Mouse (Mus musculus) heart, embryonic 16.5 days (tissue): ENCODE measurements around the gene Tgfb3. TPM values are rescaled to one million over a fixed set of nuclear protein-coding genes. Genes with fewer than 3 reads are reported as not detected.

ENCODE experiments used
- ATAC-seq: fragments of 200-750 bp; cut with Nextera tagmentation; replicated peaks from 2 replicates; pipeline ENCODE4 v1.8.0; 2017; ENCODE audit warnings: moderate number of reproducible peaks; ENCODE audit not compliant: insufficient read depth, low FRiP score; ENCODE audit errors: extremely low read depth
- H3K27ac ChIP-seq: fragments of 300-500 bp; sonication (generic); 2 replicates; pipeline ENCODE4 v1.5.1; 2014; ENCODE audit warnings: mild to moderate bottlenecking, low read length, control low read depth, moderate library complexity
- H3K27me3 ChIP-seq: fragments of 300-500 bp; sonication (generic); 2 replicates; pipeline ENCODE4 v1.6.1; 2014; ENCODE audit warnings: low read length, mixed read lengths; ENCODE audit not compliant: control insufficient read depth, insufficient read depth
- H3K36me3 ChIP-seq: fragments of 300-500 bp; sonication (generic); 2 replicates; pipeline ENCODE4 v1.6.1; 2014; ENCODE audit not compliant: control insufficient read depth, insufficient read depth
- H3K4me1 ChIP-seq: fragments of 300-500 bp; sonication (generic); 2 replicates; pipeline ENCODE4 v1.6.1; 2014; ENCODE audit warnings: low read length, mixed read lengths; ENCODE audit not compliant: control insufficient read depth, insufficient read depth
- H3K4me2 ChIP-seq: fragments of 300-500 bp; sonication (generic); 2 replicates; pipeline ENCODE4 v1.6.1; 2014; ENCODE audit warnings: low read depth, mild to moderate bottlenecking, control low read depth, low read length
- H3K4me3 ChIP-seq: fragments of 300-500 bp; sonication (generic); 2 replicates; pipeline ENCODE4 v1.5.1; 2014; ENCODE audit warnings: mild to moderate bottlenecking, control low read depth, low read length
- H3K9ac ChIP-seq: fragments of 300-500 bp; sonication (generic); 2 replicates; pipeline ENCODE4 v1.6.1; 2014; ENCODE audit warnings: low read length, control low read depth
- H3K9me3 ChIP-seq: fragments of 300-500 bp; sonication (generic); replicated peaks from 2 replicates; pipeline ENCODE4 v1.6.1; 2016; ENCODE audit warnings: low read length; ENCODE audit not compliant: control insufficient read depth
- WGBS: fragments of 180-500 bp; shearing (Covaris S2); extraction: QIAGEN DNeasy Blood & Tissue Kit; methylation state at CpG from one replicate; pipeline ENCODE4 v1.1.7; 2014; 5-methylcytosine and 5-hydroxymethylcytosine counted together
- polyA plus RNA-seq: library from polyadenylated mRNA; unstranded; fragments of >200 nt; fragmentation: Nextera tagmentation; extraction: Ambion mirVana; gene quantifications from 2 replicates; pipeline ENCODE4 v1.2.1, GENCODE M21; 2015

The Tgfb3 gene
- polyA plus RNA-seq, 1 experiment from 2014 or later, result 23.9 TPM

GRCm38 (mm10) chr12:86035586-86035985 is 43.3 kb downstream of the Tgfb3 start:
- H3K9ac ChIP-seq, result no peak overlapping the region
- ATAC-seq, result no peak
- no peak overlapping the region for H3K27ac ChIP-seq
- peaks cover 18% of the 10 kb centered on the region for H3K4me1 ChIP-seq
- H3K9me3 ChIP-seq, result no peaks in the 10 kb centered on the region
- no peak overlapping the region for H3K4me3 ChIP-seq
- H3K36me3 ChIP-seq, result no peaks in the 10 kb centered on the region
- H3K27me3 ChIP-seq, result no peaks in the 10 kb centered on the region
- no peak overlapping the region for H3K4me2 ChIP-seq

- no peaks in the 10 kb centered on the region for H3K27me3 ChIP-seq
- peaks cover 24% of the 10 kb centered on the region for H3K4me1 ChIP-seq
- no peaks in the 10 kb centered on the region for H3K36me3 ChIP-seq
- no peak for ATAC-seq
- H3K9me3 ChIP-seq, result no peaks in the 10 kb centered on the region
- 65% methylated on average over 5 of the region's 5 CpGs for WGBS
- no peak overlapping the region for H3K9ac ChIP-seq
- no peak overlapping the region for H3K4me2 ChIP-seq
- no peak overlapping the region for H3K27ac ChIP-seq
- H3K4me3 ChIP-seq, result no peak overlapping the region
These were observed 47.9 kb downstream of the Tgfb3 start for GRCm38 (mm10) chr12:86030932-86031331.

DNA sequence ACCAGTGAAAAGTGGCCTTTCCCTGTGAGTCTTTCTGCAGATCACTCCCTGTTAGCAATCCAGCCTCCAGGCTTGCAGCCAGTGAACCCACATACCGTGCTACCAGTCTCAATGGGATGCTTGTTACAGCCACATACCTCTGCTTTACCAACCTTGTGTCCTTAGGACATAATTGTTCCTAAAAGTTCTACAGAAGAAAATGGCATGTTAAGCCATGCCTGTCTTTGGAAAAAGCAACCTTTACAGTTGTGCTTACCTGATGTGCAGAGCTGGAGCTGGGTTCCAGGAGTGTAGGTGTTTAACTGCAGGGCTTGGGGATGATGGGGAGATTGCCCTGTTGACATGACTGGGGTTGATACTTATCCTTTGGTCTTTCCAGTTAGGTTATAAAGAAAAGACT is 51.1 kb downstream of the Tgfb3 start:
- no peak overlapping the region for H3K9ac ChIP-seq
- H3K4me3 ChIP-seq, result no peak overlapping the region
- no peaks in the 10 kb centered on the region for H3K9me3 ChIP-seq
- ATAC-seq, result no peak
- H3K27me3 ChIP-seq, result no peaks in the 10 kb centered on the region
- no peak overlapping the region for H3K27ac ChIP-seq
- peaks cover 28% of the 10 kb centered on the region for H3K4me1 ChIP-seq
- H3K36me3 ChIP-seq, result no peaks in the 10 kb centered on the region
- WGBS, result 73% methylated on average over 1 of the region's 1 CpGs
- H3K4me2 ChIP-seq, result no peak overlapping the region

GRCm38 (mm10) chr12:86027000-86027399 is 51.8 kb downstream of the Tgfb3 start:
- WGBS, result 38% methylated on average over 5 of the region's 5 CpGs
- H3K4me1 ChIP-seq, result peaks cover 25% of the 10 kb centered on the region

DNA sequence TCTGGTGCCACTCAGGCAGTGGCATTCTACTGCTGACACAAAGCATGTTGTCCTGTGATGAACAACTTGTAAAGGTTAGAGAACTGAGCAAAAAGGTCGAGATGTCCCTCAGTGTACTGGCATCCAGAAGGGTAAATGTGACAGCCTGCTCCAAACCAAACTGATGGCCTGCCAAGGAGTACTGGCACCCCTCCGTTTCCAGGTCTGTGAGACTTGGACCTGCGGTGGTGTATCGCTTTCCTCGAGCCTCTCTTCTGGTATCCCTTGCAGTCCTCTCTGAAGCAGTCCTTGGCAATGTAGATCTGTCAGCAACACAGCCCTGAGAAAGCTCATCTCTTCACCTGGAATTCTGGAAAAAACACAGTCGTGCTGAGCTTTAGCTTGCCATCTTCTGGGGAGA is 53.4 kb downstream of the Tgfb3 start:
- H3K27ac ChIP-seq, result no peak overlapping the region
- H3K9me3 ChIP-seq, result no peaks in the 10 kb centered on the region
- H3K27me3 ChIP-seq, result no peaks in the 10 kb centered on the region
- WGBS, result 91% methylated on average over 6 of the region's 6 CpGs
- H3K36me3 ChIP-seq, result no peaks in the 10 kb centered on the region
- no peak overlapping the region for H3K4me2 ChIP-seq
- no peak for ATAC-seq
- H3K4me3 ChIP-seq, result no peak overlapping the region
- no peak overlapping the region for H3K9ac ChIP-seq
- H3K4me1 ChIP-seq, result peaks cover 25% of the 10 kb centered on the region

More at GRCm38 (mm10) chr12:86027000-86027399, 51.8 kb downstream of the Tgfb3 start:
- no peaks in the 10 kb centered on the region for H3K9me3 ChIP-seq
- H3K9ac ChIP-seq, result no peak overlapping the region
- H3K27me3 ChIP-seq, result no peaks in the 10 kb centered on the region
- no peaks in the 10 kb centered on the region for H3K36me3 ChIP-seq
- H3K4me2 ChIP-seq, result no peak overlapping the region; the same call in 1 of the 2 replicates
- no peak overlapping the region for H3K27ac ChIP-seq
- no peak overlapping the region for H3K4me3 ChIP-seq
- no peak; the same call in 1 of the 2 replicates for ATAC-seq

DNA sequence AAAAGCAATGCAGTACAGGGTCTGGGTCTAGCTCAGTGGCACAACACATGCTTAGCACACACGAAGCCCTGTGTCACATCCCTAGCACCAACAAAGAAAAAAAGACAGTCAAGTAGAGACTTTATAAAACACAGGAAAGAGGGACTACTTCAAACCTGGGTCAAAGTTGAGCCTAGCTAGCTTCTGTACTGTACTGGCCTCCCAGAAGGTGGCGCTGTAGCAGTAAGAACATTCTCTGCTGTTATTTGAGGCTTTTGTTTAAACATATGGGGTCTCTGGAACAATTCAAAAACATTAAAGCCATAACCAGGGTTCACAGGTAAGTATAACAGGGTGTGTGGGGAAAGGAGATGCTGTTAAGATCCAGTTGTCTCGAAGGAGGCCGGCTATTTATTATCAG is 54.4 kb downstream of the Tgfb3 start:
- Histone ChIP-seq H3K27me3 (no peaks in the 10 kb centered on the region), H3K4me2 (no peak overlapping the region), H3K9ac (no peak overlapping the region), H3K4me1 (peaks cover 22% of the 10 kb centered on the region), H3K36me3 (no peaks in the 10 kb centered on the region), H3K4me3 (no peak overlapping the region), H3K9me3 (no peaks in the 10 kb centered on the region), H3K27ac (no peak overlapping the region)
- no peak for ATAC-seq
- 68% methylated on average over 4 of the region's 4 CpGs for WGBS

DNA sequence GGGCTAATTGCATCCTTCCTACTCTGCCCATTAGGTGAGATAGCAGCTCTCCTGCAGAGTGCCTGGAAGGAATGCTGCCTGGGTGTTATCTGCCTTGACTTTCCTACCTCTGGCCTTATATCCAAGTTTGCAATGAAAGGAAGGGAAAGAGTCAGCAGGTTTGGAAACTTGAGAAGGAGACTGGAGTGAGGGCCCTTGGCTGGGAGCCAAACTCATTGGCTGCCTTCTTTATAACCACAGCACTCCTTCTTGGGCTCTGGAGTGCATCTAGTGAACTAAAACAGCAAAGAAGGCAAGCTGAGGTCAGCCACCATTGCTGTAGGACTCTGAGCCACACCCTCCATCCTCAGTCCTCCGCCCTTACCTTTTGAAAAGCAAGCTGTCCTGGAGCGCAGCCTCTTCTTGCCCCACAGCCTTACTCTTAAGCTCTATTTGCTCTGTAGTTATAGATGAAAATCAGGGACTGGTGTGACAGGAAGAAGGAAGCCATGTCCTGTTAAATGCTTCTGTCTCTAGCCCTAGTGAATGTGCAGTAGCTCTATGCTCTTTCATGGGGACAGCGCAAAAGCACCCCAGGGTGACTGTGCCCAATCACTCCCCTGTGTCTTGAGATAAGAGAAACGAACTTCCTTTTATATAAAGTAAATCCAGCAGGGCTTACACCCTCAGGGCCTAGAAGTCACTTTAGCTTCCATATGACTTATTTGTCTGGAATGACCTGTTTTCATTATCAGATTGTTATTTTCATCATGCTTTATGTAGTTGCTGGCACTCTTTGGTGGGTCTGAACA is 55.6 kb downstream of the Tgfb3 start:
- H3K4me2 ChIP-seq, result no peak overlapping the region
- 72% methylated on average over 4 of the region's 4 CpGs for WGBS
- H3K27me3 ChIP-seq, result no peaks in the 10 kb centered on the region
- peak overlapping the region; percentile 10 for H3K27ac ChIP-seq
- H3K4me3 ChIP-seq, result no peak overlapping the region
- no peaks in the 10 kb centered on the region for H3K9me3 ChIP-seq
- peaks cover 22% of the 10 kb centered on the region for H3K4me1 ChIP-seq
- ATAC-seq, result 0 out of 2 replicates have a peak, but pooled peaks have one; percentile 38
- no peak overlapping the region for H3K9ac ChIP-seq
- H3K36me3 ChIP-seq, result no peaks in the 10 kb centered on the region

DNA sequence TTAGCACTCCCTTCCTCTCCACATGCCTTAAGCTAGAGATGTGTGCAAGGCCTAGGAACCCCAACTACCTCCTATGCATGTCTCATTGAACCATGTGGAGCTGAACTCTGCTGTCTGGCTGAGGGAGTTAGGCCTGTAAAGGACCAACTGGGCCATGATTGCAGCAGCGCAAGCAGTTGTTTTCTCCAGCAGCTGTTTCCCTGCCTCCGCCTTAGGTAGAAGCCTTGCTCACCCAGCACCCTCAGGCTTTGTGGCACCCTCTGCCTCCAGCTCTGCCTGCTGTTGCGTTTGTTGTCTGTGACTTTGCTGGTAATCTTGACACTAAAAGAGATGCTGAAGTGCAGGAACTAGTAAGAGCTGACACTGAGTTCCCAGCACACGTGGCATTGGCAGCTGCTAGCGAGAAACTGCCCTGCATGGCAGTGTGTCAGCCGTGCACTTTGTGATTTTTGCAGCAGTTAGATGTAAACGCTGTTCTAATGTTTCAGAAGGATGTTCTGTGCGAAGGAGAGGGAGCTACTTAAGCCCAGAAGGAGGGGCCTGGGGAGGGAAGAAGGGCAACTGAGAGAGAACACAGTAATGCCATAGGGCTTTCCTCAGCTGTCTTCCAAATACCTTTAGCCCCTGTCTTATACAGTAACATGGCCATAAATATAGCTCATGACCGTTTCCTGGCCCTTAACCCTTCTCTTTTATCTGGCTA is 56.4 kb downstream of the Tgfb3 start:
- no peak overlapping the region for H3K9ac ChIP-seq
- H3K27ac ChIP-seq, result peak overlapping the region; percentile 21; the same call in 1 of the 2 replicates
- H3K9me3 ChIP-seq, result no peaks in the 10 kb centered on the region
- H3K27me3 ChIP-seq, result no peaks in the 10 kb centered on the region
- ATAC-seq, result no peak; the same call in 1 of the 2 replicates
- H3K36me3 ChIP-seq, result no peaks in the 10 kb centered on the region
- H3K4me1 ChIP-seq, result peaks cover 21% of the 10 kb centered on the region
- no peak overlapping the region for H3K4me3 ChIP-seq
- WGBS, result 54% methylated on average over 9 of the region's 9 CpGs
- H3K4me2 ChIP-seq, result no peak overlapping the region

DNA sequence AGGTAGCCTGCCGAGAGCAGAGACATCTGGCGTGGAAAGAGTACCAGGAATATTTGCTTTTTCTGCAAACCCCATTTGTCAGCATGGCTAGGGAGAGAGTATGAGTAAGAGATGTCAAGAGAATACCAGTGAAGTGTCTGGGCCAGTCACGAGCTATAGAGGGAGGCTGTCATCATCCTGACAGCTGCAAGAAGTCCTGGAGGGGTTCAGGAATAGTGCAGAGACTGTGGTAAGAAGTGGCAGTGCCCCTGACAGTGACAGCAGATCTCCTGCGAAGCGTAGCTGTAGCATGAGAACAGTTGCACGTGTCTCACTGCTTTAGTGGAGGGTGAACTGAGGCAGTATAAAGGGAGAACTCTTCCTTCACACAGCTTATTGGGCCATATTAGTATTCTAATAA is 57.3 kb downstream of the Tgfb3 start:
- Histone ChIP-seq H3K27me3 (no peaks in the 10 kb centered on the region), H3K4me1 (peaks cover 13% of the 10 kb centered on the region), H3K4me3 (no peak overlapping the region), H3K9ac (no peak overlapping the region), H3K36me3 (no peaks in the 10 kb centered on the region), H3K4me2 (no peak overlapping the region), H3K9me3 (no peaks in the 10 kb centered on the region), H3K27ac (no peak overlapping the region)
- ATAC-seq, result no peak
- 57% methylated on average over 6 of the region's 6 CpGs for WGBS
